Comparison of ENCODE assay signal across 14 mouse cellular contexts in genomic region chr5:138900952-138901599, GRCm38 (mm10).
DNase-seq lines count a peak whose midpoint lies in the region; ATAC-seq and TF ChIP-seq lines count a peak whose summit lies in the region.
"Had no signal": no experiment of that assay in that cellular context is flagged by ENCODE, and none has a peak within 500 bp of the region (broad histone marks: within the 10 kb centered on the region; RNA-seq: fewer than 3 reads in every experiment).

No protein-coding gene starts in this region.

- peaks cover under 1% of the 10 kb centered on the region; the same call in 1 of the 2 replicates for H3K9me3 ChIP-seq in liver, postnatal 0 days (ENCODE audit: low read length)
- no peaks in the 10 kb centered on the region for H3K9me3 ChIP-seq in intestine, embryonic 15.5 days
- H3K9me3 ChIP-seq: liver, embryonic 15.5 days; neural tube, embryonic 12.5 days had no signal

- peak; percentile 87 for ATAC-seq in liver, postnatal 0 days
- peak; percentile 62; the same call in 1 of the 2 replicates for ATAC-seq in intestine, embryonic 15.5 days

- TF ChIP-seq POLR2A in heart, adult 2 months (IDR thresholded peaks at IDR 0.05; ENCODE audit: insufficient read depth, low read depth, low read length) = no peak

- H3K27ac ChIP-seq in liver, postnatal 0 days (ENCODE audit: low read depth) = no peak overlapping the region
- H3K27ac ChIP-seq in intestine, embryonic 15.5 days = no peak overlapping the region
- H3K27ac ChIP-seq in heart, adult 2 months = no peak overlapping the region
- H3K27ac ChIP-seq: liver, embryonic 15.5 days; neural tube, embryonic 12.5 days had no signal

- no peaks in the 10 kb centered on the region for H3K79me2 ChIP-seq in heart, adult 2 months (replicated peaks; ENCODE audit: control insufficient read depth, insufficient read depth, low read length)

- intact Hi-C loops in heart, adult 2 months (cut with DNase I) = no loop called here

- H3K4me3 ChIP-seq in liver, postnatal 0 days (ENCODE audit: low read depth, low read length) = no peak overlapping the region
- H3K4me3 ChIP-seq in intestine, embryonic 15.5 days (replicated peaks) = no peak overlapping the region
- no peak overlapping the region for H3K4me3 ChIP-seq in heart, adult 2 months
- H3K4me3 ChIP-seq: liver, embryonic 15.5 days; neural tube, embryonic 12.5 days had no signal

- 60% methylated on average over 15 of the region's 15 CpGs for WGBS in liver, postnatal 0 days (ENCODE audit: insufficient replicate concordance)
- 63% methylated on average over 15 of the region's 15 CpGs for WGBS in intestine, embryonic 15.5 days
- WGBS in heart, adult 2 months = 66% methylated on average over 15 of the region's 15 CpGs

- no peaks in the 10 kb centered on the region for H3K27me3 ChIP-seq in liver, postnatal 0 days (ENCODE audit: insufficient read depth, low read length)
- no peaks in the 10 kb centered on the region for H3K27me3 ChIP-seq in intestine, embryonic 15.5 days (replicated peaks)
- no peaks in the 10 kb centered on the region; the same call in 1 of the 2 replicates for H3K27me3 ChIP-seq in heart, adult 2 months (ENCODE audit: control insufficient read depth, insufficient read depth, low read length)
- H3K27me3 ChIP-seq: liver, embryonic 15.5 days; neural tube, embryonic 12.5 days had no signal

- DNase-seq in liver, postnatal 0 days = peak; percentile 38
- DNase-seq in liver = no peak
- DNase-seq in left cerebral cortex, adult 9 months (ENCODE audit: low spot score in 2 of 2) = peak; percentile 30 to 69
- peak; percentile 88 for DNase-seq in telencephalon, adult 2 months (ENCODE audit: low read depth, low spot score)
- no peak for DNase-seq in heart, adult 2 months
- no peak for DNase-seq in retina, embryonic 14.5 days (ENCODE audit: low spot score)
- DNase-seq: cerebellum, postnatal 10 days; gastrocnemius, postnatal 14 days; heart, postnatal 10 days; kidney, postnatal 36 days; thymus, postnatal 14 days had no signal

- H3K36me3 ChIP-seq in liver, postnatal 0 days (replicated peaks; ENCODE audit: insufficient read depth, low read length) = no peaks in the 10 kb centered on the region
- no peaks in the 10 kb centered on the region for H3K36me3 ChIP-seq in intestine, embryonic 15.5 days
- no peaks in the 10 kb centered on the region for H3K36me3 ChIP-seq in heart, adult 2 months (ENCODE audit: control insufficient read depth, insufficient read depth, low read length)
- H3K36me3 ChIP-seq: liver, embryonic 15.5 days; neural tube, embryonic 12.5 days had no signal

- no peak overlapping the region for H3K4me2 ChIP-seq in liver, postnatal 0 days (ENCODE audit: low read depth, low read length)
- no peak overlapping the region for H3K4me2 ChIP-seq in intestine, embryonic 15.5 days (replicated peaks)
- H3K4me2 ChIP-seq: liver, embryonic 15.5 days; neural tube, embryonic 12.5 days had no signal

- no peak overlapping the region for H3K9ac ChIP-seq in liver, postnatal 0 days (replicated peaks)
- H3K9ac ChIP-seq in intestine, embryonic 15.5 days = no peak overlapping the region
- no peak overlapping the region for H3K9ac ChIP-seq in heart, adult 2 months (ENCODE audit: low read depth, low read length)
- H3K9ac ChIP-seq: liver, embryonic 15.5 days; neural tube, embryonic 12.5 days had no signal

- peaks cover 8% of the 10 kb centered on the region for H3K4me1 ChIP-seq in liver, postnatal 0 days (ENCODE audit: insufficient read depth)
- H3K4me1 ChIP-seq in intestine, embryonic 15.5 days (replicated peaks) = 0 out of 2 replicates have a peak, but pooled peaks cover 12% of the 10 kb centered on the region
- no peaks in the 10 kb centered on the region for H3K4me1 ChIP-seq in heart, adult 2 months (ENCODE audit: control insufficient read depth, insufficient read depth, low read length)
- H3K4me1 ChIP-seq: liver, embryonic 15.5 days; neural tube, embryonic 12.5 days had no signal

- no peak for TF ChIP-seq EP300 in liver, postnatal 0 days (IDR thresholded peaks at IDR 0.05; ENCODE audit: low read depth)
- TF ChIP-seq EP300 in heart, adult 2 months (IDR thresholded peaks at IDR 0.05; ENCODE audit: insufficient read depth, low read depth, low read length) = no peak

- no peak for TF ChIP-seq CTCF in liver, postnatal 0 days (IDR thresholded peaks at IDR 0.05; ENCODE audit: low read depth)
- TF ChIP-seq CTCF in heart, adult 2 months (IDR thresholded peaks at IDR 0.05) = no peak

Comparison
In these comparisons a context has a peak if more than half of its experiments do, and no peak if none do; other contexts are left out.
1. DNase-seq: peak in liver, postnatal 0 days (single experiment), left cerebral cortex, adult 9 months (2 of 2) and telencephalon, adult 2 months (single experiment); none in liver (single experiment), heart, adult 2 months (0 of 2) and retina, embryonic 14.5 days (single experiment).